Mouse (Mus musculus) limb, embryonic 11.5 days (tissue): ENCODE measurements around the gene Rhbg. TPM values are rescaled to one million over a fixed set of nuclear protein-coding genes. Genes with fewer than 3 reads are reported as not detected.

Experiments
- ATAC-seq: fragments of 200-750 bp; cut with Nextera tagmentation; 2 replicates; pipeline ENCODE4 v1.8.0; 2017; ENCODE audit warnings: low read depth; ENCODE audit not compliant: insufficient number of reproducible peaks, low FRiP score, low TSS enrichment
- DNase-seq: peaks from one replicate; pipeline ENCODE4 v3.0.0-alpha.2; 2015; ENCODE audit warnings: low spot score
- H3K27ac ChIP-seq: fragments of 300-500 bp; sonication (generic); replicated peaks from 2 replicates; pipeline ENCODE4 v1.5.1; 2014; ENCODE audit warnings: low read depth, mild to moderate bottlenecking, low read length
- H3K27me3 ChIP-seq: fragments of 300-500 bp; sonication (generic); 2 replicates; pipeline ENCODE4 v1.6.1; 2014; ENCODE audit warnings: mild to moderate bottlenecking, low read length, mixed read lengths; ENCODE audit not compliant: control insufficient read depth, insufficient read depth
- H3K36me3 ChIP-seq: fragments of 300-500 bp; sonication (generic); 2 replicates; pipeline ENCODE4 v1.6.1; 2014; ENCODE audit warnings: mild to moderate bottlenecking, low read length, moderate library complexity, mixed read lengths; ENCODE audit not compliant: control insufficient read depth, insufficient read depth
- H3K4me1 ChIP-seq: fragments of 300-500 bp; sonication (generic); 2 replicates; pipeline ENCODE4 v1.6.1; 2014; ENCODE audit warnings: low read length, mixed read lengths; ENCODE audit not compliant: control insufficient read depth, insufficient read depth
- H3K4me2 ChIP-seq: fragments of 300-500 bp; sonication (generic); 2 replicates; pipeline ENCODE4 v1.6.1; 2014; ENCODE audit warnings: low read depth, mild to moderate bottlenecking, moderate library complexity; ENCODE audit not compliant: severe bottlenecking
- H3K4me3 ChIP-seq: fragments of 300-500 bp; sonication (generic); 2 replicates; pipeline ENCODE4 v1.5.1; 2014; ENCODE audit warnings: low read depth, low read length
- H3K9ac ChIP-seq: fragments of 300-500 bp; sonication (generic); 2 replicates; pipeline ENCODE4 v1.6.1; 2014; ENCODE audit warnings: mild to moderate bottlenecking, low read length
- H3K9me3 ChIP-seq: fragments of 300-500 bp; sonication (generic); 2 replicates; pipeline ENCODE4 v1.6.1; 2016; ENCODE audit warnings: low read length; ENCODE audit not compliant: control insufficient read depth
- WGBS: fragments of 180-500 bp; shearing (Covaris S2); extraction: QIAGEN DNeasy Blood & Tissue Kit; methylation state at CpG from one replicate; pipeline ENCODE4 v1.1.7; 2014; 5-methylcytosine and 5-hydroxymethylcytosine counted together
- polyA plus RNA-seq: library from polyadenylated mRNA; unstranded; fragments of >200 nt; fragmentation: Nextera tagmentation; extraction: Ambion mirVana; gene quantifications from 2 replicates; pipeline ENCODE4 v1.2.1, GENCODE M21; 2014

The Rhbg gene
- polyA plus RNA-seq, 1 experiment from 2014 or later: 0.11 TPM

DNA sequence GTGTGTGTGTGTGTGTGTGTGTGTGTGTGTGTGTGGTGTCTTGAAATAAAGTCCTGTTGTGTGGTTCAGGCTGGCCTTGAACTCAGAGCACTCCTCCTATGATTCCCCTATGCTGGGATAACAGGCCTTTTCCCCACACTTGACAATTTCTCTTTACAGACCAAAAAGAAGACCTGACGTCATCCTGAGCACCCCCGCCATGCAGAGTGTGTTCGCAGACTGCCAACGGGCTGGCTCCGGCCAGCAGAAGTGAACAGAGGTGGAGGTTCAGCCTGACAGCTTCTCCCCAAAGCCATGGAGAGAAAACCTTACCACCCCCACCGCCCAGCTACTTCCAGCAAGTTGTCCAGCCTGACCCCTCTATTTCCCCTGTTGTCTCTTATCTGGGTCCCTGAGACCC, 25.0 kb downstream of the Rhbg start:
- Histone ChIP-seq H3K4me1 (peaks cover 12% of the 10 kb centered on the region; the same call in 1 of the 2 replicates), H3K36me3 (no peaks in the 10 kb centered on the region), H3K4me2 (no peak overlapping the region), H3K27me3 (peaks cover 22% of the 10 kb centered on the region), H3K4me3 (no peak overlapping the region), H3K9ac (no peak overlapping the region), H3K27ac (no peak overlapping the region), H3K9me3 (no peaks in the 10 kb centered on the region)
- WGBS: 80% methylated on average over 6 of the region's 6 CpGs
- DNase-seq: no peak
- no peak for ATAC-seq

DNA sequence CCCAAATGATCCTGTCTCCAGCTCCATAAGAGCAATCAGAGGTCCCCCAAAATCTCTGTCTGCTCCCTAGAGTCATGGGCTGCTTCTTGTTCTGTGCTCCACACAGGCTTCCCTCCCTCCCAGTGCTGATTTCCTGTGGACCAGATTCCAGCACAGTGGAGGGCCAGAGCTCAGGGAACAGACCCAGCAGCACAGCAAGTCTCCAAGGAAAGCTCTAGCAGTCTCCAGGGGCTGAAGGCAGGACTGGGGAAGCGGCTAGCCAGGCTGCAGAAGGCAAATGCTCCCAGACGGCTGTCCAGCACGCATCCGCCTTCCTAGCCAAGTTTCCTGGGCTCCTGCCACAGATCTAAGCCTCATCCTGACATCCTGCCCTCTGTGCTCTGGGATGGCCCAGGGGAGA, 25.6 kb downstream of the Rhbg start:
- H3K9ac ChIP-seq: no peak overlapping the region
- peaks cover 22% of the 10 kb centered on the region for H3K27me3 ChIP-seq
- no peak overlapping the region for H3K27ac ChIP-seq
- H3K4me2 ChIP-seq: no peak overlapping the region
- 43% methylated on average over 4 of the region's 4 CpGs for WGBS
- H3K9me3 ChIP-seq: no peaks in the 10 kb centered on the region
- ATAC-seq (no peak), DNase-seq (no peak)
- H3K36me3 ChIP-seq: no peaks in the 10 kb centered on the region
- peaks cover 9% of the 10 kb centered on the region; the same call in 1 of the 2 replicates for H3K4me1 ChIP-seq
- H3K4me3 ChIP-seq: no peak overlapping the region

DNA sequence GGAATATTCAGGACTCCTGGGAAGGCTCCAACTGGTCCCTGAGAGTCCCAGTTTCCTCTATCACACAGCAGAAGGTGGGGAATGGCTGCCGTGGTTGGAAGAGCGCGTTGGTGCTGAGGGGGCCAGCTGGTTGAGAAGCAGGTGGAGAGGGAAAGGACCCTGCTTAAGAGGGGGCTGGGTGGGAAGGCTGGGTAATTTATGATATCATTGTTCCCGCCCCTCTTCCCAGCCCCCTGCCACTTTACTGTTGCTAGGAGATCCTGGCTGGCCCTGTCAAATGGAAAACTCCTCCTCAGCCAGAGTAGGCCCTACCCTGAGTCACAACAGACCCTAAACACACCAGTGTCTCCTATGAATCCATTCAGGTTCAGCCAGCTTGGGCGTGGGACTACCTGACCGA, 26.5 kb downstream of the Rhbg start:
- Histone ChIP-seq H3K27ac (no peak overlapping the region), H3K4me1 (0 out of 2 replicates have a peak, but pooled peaks cover 2% of the 10 kb centered on the region), H3K4me3 (no peak overlapping the region), H3K9ac (no peak overlapping the region), H3K36me3 (no peaks in the 10 kb centered on the region), H3K9me3 (no peaks in the 10 kb centered on the region), H3K4me2 (no peak overlapping the region), H3K27me3 (peaks cover 21% of the 10 kb centered on the region)
- DNase-seq (no peak), ATAC-seq (no peak)
- WGBS: 43% methylated on average over 6 of the region's 6 CpGs

DNA sequence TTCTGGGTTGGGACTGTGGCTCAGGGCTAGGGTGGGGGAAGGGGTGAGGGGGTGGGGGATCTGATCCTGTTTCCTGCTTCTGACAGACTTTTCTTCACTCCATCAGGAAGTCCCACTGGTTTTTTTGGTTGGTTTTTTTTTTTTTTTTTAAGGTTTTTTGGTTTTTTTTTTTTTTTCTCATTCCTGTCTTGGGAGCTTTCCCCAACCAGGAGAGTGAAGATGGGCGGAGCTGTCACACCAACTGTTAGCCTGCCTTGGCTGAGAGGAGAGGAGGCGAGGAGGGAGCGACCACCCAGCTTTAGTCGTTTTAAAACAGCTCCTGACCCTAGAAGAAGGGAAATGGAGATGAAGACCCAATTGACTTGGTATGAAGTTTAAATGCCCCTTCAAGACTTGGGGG, 27.2 kb downstream of the Rhbg start:
- peaks cover 21% of the 10 kb centered on the region for H3K27me3 ChIP-seq
- H3K27ac ChIP-seq: no peak overlapping the region
- H3K36me3 ChIP-seq: no peaks in the 10 kb centered on the region
- H3K4me3 ChIP-seq: no peak overlapping the region
- 0 out of 2 replicates have a peak, but pooled peaks cover 2% of the 10 kb centered on the region for H3K4me1 ChIP-seq
- WGBS: 19% methylated on average over 4 of the region's 4 CpGs
- ATAC-seq (no peak), DNase-seq (no peak)
- H3K9ac ChIP-seq: no peak overlapping the region
- no peak overlapping the region for H3K4me2 ChIP-seq
- H3K9me3 ChIP-seq: no peaks in the 10 kb centered on the region

DNA sequence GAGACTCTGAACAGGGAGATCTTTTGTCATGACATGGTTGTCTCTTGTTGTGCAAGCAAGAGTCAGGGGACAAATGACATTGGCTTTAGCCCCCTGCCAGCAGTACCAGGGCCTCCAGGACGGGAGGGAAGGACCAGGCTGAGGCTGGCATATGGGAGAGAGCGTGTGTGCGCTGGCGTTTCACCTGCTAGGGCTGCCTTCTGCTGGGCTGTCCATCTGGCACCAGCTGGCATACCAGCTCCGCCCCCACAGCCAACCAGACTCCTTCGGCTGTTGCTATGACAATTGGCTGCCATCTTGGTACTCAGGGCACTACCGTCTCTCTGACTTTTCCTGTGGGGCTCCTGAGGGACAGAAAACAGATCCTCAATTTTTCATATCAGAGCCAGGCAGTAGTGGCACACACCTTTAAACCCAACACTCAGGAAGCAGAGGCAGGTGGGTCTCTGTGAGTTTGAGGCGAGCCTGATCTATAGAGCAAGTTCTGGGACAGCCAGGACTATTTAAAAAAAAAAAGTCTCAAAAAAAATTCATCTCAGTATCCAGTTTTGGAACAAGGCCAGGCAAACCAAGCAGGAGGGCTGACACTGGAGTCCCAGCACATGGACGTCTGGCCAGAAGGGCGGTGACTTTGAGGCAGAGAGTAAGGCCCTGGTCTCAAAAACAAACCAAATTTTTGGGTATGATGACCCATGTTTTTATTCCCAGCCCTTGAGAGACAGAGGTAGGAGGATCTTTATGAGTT, 28.2 kb downstream of the Rhbg start:
- Histone ChIP-seq H3K9me3 (no peaks in the 10 kb centered on the region), H3K4me1 (0 out of 2 replicates have a peak, but pooled peaks cover 2% of the 10 kb centered on the region), H3K4me2 (no peak overlapping the region), H3K27me3 (peaks cover 24% of the 10 kb centered on the region), H3K27ac (no peak overlapping the region), H3K36me3 (no peaks in the 10 kb centered on the region; the same call in 1 of the 2 replicates), H3K4me3 (no peak overlapping the region), H3K9ac (no peak overlapping the region)
- WGBS: 84% methylated on average over 10 of the region's 10 CpGs
- no peak for ATAC-seq
- DNase-seq: no peak

DNA sequence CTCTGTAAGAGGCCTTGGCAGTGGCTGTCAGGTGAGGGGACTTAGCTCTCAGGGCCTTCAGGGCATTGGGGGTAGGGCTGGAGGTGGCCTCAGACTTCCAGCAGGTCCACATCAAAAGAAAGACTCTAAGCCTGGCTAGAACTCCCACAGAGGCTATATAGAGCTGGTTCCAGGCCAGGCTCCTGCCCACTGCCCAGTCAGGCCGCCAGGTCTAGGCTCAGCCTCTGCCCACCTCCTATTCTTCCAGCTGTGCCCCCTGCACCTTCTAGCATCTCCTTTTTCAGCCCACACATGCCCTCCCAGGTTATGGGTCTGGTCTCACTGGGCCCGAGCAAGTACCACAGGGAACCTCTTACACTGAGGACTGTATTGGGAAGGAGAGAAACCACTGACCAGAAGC, 29.6 kb downstream of the Rhbg start:
- Histone ChIP-seq H3K27ac (no peak overlapping the region), H3K36me3 (no peaks in the 10 kb centered on the region; the same call in 1 of the 2 replicates), H3K9me3 (no peaks in the 10 kb centered on the region), H3K27me3 (peaks cover 21% of the 10 kb centered on the region), H3K4me2 (no peak overlapping the region), H3K4me3 (no peak overlapping the region), H3K9ac (no peak overlapping the region), H3K4me1 (0 out of 2 replicates have a peak, but pooled peaks cover 2% of the 10 kb centered on the region)
- ATAC-seq (no peak), DNase-seq (no peak)
- WGBS: 57% methylated on average over 2 of the region's 2 CpGs

DNA sequence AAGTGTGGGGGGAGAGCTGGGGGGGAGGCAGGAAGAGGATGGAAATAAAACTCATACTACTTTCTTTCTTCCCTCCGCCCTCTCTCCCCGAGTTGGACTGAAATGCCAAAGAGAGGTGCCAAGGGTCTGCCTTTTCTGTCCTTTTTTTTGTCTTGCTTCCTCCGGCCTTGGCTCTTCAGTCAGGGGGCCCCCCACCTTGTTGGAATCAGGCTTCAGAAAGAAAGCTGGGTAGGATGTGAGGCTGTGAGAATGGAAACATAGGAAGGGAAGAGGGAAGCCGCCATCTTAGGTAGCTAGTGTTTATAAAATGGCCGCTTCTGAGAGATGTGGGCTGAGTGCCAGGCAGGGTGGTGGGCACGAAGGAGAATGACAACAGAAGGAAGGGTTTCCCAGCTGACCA, 32.1 kb downstream of the Rhbg start:
- H3K4me1 ChIP-seq: 0 out of 2 replicates have a peak, but pooled peaks cover 2% of the 10 kb centered on the region
- H3K27ac ChIP-seq: no peak overlapping the region
- no peaks in the 10 kb centered on the region for H3K9me3 ChIP-seq
- no peak overlapping the region for H3K9ac ChIP-seq
- H3K36me3 ChIP-seq: no peaks in the 10 kb centered on the region; the same call in 1 of the 2 replicates
- no peak overlapping the region for H3K4me2 ChIP-seq
- WGBS: 79% methylated on average over 6 of the region's 6 CpGs
- ATAC-seq: no peak
- no peak for DNase-seq
- no peak overlapping the region for H3K4me3 ChIP-seq
- peaks cover 39% of the 10 kb centered on the region for H3K27me3 ChIP-seq

DNA sequence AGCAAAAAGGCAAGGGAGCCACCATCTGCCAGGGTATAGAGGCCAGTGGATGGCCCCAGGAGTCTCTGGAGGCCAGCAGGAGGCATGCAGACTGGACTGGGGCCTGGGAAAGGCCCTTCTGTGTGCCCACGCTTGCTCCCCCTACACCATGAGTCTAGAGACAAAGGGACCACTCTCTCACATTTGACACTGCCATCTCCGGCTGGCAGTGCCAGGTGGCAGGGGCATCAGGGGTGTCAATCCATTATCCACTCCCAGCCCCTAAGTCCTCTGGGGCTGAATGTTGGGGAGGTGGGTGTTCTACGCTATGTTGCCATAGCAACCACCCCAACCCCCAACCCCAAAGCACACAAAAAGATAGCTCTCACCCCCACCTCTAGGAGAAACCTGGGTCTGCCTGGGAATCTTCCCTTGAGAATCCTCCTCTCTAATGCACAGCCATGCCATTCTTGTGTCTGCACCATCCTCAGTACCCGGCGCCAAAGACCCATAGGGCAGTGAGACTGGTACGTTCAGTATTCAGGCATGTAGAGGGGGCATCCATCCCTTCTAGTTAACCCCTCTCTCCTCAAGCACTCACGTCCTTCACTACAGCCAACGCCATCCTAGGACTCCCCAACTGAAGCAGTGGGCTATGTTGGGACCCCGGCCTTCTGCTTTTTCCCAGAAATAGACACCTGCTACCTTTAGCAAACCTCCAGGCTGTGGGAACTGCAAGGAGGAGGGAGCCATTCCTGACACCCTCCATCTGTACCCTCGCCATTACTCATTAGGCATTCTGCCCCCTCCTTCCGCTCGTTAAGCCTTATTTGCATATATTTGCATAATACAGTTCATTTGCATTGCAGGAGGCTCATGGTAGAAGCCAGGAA, 32.8 kb downstream of the Rhbg start:
- ATAC-seq: no peak

More for the DNA sequence above, 32.8 kb downstream of the Rhbg start:
- Histone ChIP-seq H3K27ac (no peak overlapping the region), H3K27me3 (peaks cover 46% of the 10 kb centered on the region), H3K9ac (no peak overlapping the region), H3K36me3 (no peaks in the 10 kb centered on the region; the same call in 1 of the 2 replicates), H3K4me3 (no peak overlapping the region), H3K4me2 (no peak overlapping the region), H3K4me1 (0 out of 2 replicates have a peak, but pooled peaks cover 2% of the 10 kb centered on the region), H3K9me3 (no peaks in the 10 kb centered on the region)
- DNase-seq: no peak
- 60% methylated on average over 12 of the region's 12 CpGs for WGBS
